13 mouse cellular contexts compared by ENCODE assay signal in genomic region chr4:117277021-117277420, GRCm38 (mm10). TPM values are rescaled to one million over a fixed set of nuclear protein-coding genes. Genes with fewer than 3 reads are reported as not detected.
A peak's percentile ranks its signal among the peaks of the same experiment; 100 is the strongest.
DNase-seq lines count a peak whose midpoint lies in the region; ATAC-seq and TF ChIP-seq lines count a peak whose summit lies in the region.
"Had no signal": no experiment of that assay in that cellular context is flagged by ENCODE, and none has a peak within 500 bp of the region (broad histone marks: within the 10 kb centered on the region; RNA-seq: fewer than 3 reads in every experiment).

No protein-coding gene starts in this region.

- H3K9ac ChIP-seq in lung, embryonic 15.5 days = 0 out of 2 replicates have a peak overlapping the region, but pooled peaks have one; percentile 5
- H3K9ac ChIP-seq in hindbrain, embryonic 12.5 days = no peak overlapping the region
- no peak overlapping the region for H3K9ac ChIP-seq in stomach, embryonic 14.5 days (replicated peaks; ENCODE audit: low read depth, low read length)
- H3K9ac ChIP-seq: limb, embryonic 13.5 days; midbrain, embryonic 15.5 days had no signal

- TF ChIP-seq POLR2A in cerebellum, adult 2 months (IDR thresholded peaks at IDR 0.05; ENCODE audit: borderline replicate concordance, insufficient read depth, low read length) = no peak
- no peak for TF ChIP-seq POLR2A in lung, adult 2 months (IDR thresholded peaks at IDR 0.05; ENCODE audit: borderline replicate concordance, extremely low read depth, low read depth, low read length)

- TF ChIP-seq CTCF in cerebellum, adult 2 months (IDR thresholded peaks at IDR 0.05; ENCODE audit: borderline replicate concordance, insufficient read depth, low read depth, low read length) = no peak
- TF ChIP-seq CTCF in lung, adult 2 months (IDR thresholded peaks at IDR 0.05; ENCODE audit: insufficient read depth, low read length) = no peak

- DNase-seq in cerebellum, adult 2 months = peak; percentile 19 to 45
- DNase-seq in cerebellum, adult 11 months = no peak
- no peak for DNase-seq in lung, adult 2 months
- DNase-seq in urinary bladder, postnatal 36 days (ENCODE audit: low spot score in 2 of 2) = no peak
- DNase-seq: kidney, adult 11 months had no signal

- no peak for ATAC-seq in lung, embryonic 15.5 days (ENCODE audit: borderline replicate concordance, extremely low read depth, low FRiP score, low TSS enrichment)
- no peak for ATAC-seq in hindbrain, embryonic 12.5 days (ENCODE audit: low FRiP score)
- no peak for ATAC-seq in stomach, embryonic 14.5 days (ENCODE audit: insufficient number of reproducible peaks, insufficient read depth, low FRiP score, low read depth)
- ATAC-seq in erythroid progenitor cell, adult 5-6 weeks (replicated peaks; ENCODE audit: low FRiP score, poor library complexity, severe bottlenecking) = no peak
- ATAC-seq: midbrain, embryonic 15.5 days had no signal

- H3K4me3 ChIP-seq in cerebellum, adult 2 months (replicated peaks; ENCODE audit: insufficient read depth, low read depth, low read length) = no peak overlapping the region
- no peak overlapping the region for H3K4me3 ChIP-seq in lung, embryonic 15.5 days
- H3K4me3 ChIP-seq in lung, adult 2 months (replicated peaks; ENCODE audit: extremely low read depth, low read depth, low read length) = no peak overlapping the region
- no peak overlapping the region for H3K4me3 ChIP-seq in hindbrain, embryonic 12.5 days
- H3K4me3 ChIP-seq in stomach, embryonic 14.5 days (ENCODE audit: low read depth, low read length) = no peak overlapping the region
- H3K4me3 ChIP-seq: erythroblast, embryonic 14.5 days; limb, embryonic 13.5 days; midbrain, embryonic 15.5 days had no signal

- no peak overlapping the region for H3K4me2 ChIP-seq in lung, embryonic 15.5 days
- H3K4me2 ChIP-seq in hindbrain, embryonic 12.5 days (replicated peaks) = no peak overlapping the region
- H3K4me2 ChIP-seq in stomach, embryonic 14.5 days (replicated peaks; ENCODE audit: low read depth, low read length) = no peak overlapping the region
- H3K4me2 ChIP-seq: limb, embryonic 13.5 days; midbrain, embryonic 15.5 days had no signal

- peak overlapping the region; percentile 35; the same call in 1 of the 2 replicates for H3K27ac ChIP-seq in cerebellum, adult 2 months (ENCODE audit: insufficient read depth, low read length)
- no peak overlapping the region for H3K27ac ChIP-seq in lung, embryonic 15.5 days
- H3K27ac ChIP-seq in hindbrain, embryonic 12.5 days = peak overlapping the region; percentile 69
- 0 out of 2 replicates have a peak overlapping the region, but pooled peaks have one; percentile 15 for H3K27ac ChIP-seq in stomach, embryonic 14.5 days (ENCODE audit: low read length)
- H3K27ac ChIP-seq: limb, embryonic 13.5 days; midbrain, embryonic 15.5 days had no signal

- H3K9me3 ChIP-seq in lung, embryonic 15.5 days = 0 out of 2 replicates have a peak, but pooled peaks cover 6% of the 10 kb centered on the region
- H3K9me3 ChIP-seq in hindbrain, embryonic 12.5 days (replicated peaks) = no peaks in the 10 kb centered on the region; the same call in 1 of the 2 replicates
- H3K9me3 ChIP-seq in stomach, embryonic 14.5 days (ENCODE audit: control insufficient read depth, low read depth, low read length) = peaks cover 7% of the 10 kb centered on the region
- H3K9me3 ChIP-seq: midbrain, embryonic 15.5 days had no signal

- H3K27me3 ChIP-seq in cerebellum, adult 2 months (ENCODE audit: control insufficient read depth, insufficient read depth, low read length) = no peaks in the 10 kb centered on the region
- no peaks in the 10 kb centered on the region for H3K27me3 ChIP-seq in lung, embryonic 15.5 days
- no peaks in the 10 kb centered on the region for H3K27me3 ChIP-seq in hindbrain, embryonic 12.5 days
- no peaks in the 10 kb centered on the region for H3K27me3 ChIP-seq in stomach, embryonic 14.5 days (ENCODE audit: control insufficient read depth, insufficient read depth, low read length)
- H3K27me3 ChIP-seq: limb, embryonic 13.5 days had no signal

- H3K4me1 ChIP-seq in cerebellum, adult 2 months (ENCODE audit: control insufficient read depth, insufficient read depth, low read length) = no peaks in the 10 kb centered on the region
- H3K4me1 ChIP-seq in lung, embryonic 15.5 days = peaks cover 22% of the 10 kb centered on the region; the same call in 1 of the 2 replicates
- H3K4me1 ChIP-seq in lung, adult 2 months (ENCODE audit: control insufficient read depth, insufficient read depth, low read length) = no peaks in the 10 kb centered on the region
- H3K4me1 ChIP-seq in hindbrain, embryonic 12.5 days = peaks cover 62% of the 10 kb centered on the region
- H3K4me1 ChIP-seq in stomach, embryonic 14.5 days (ENCODE audit: control insufficient read depth, insufficient read depth, low read length) = peaks cover 22% of the 10 kb centered on the region

- 55% methylated on average over 13 of the region's 13 CpGs for WGBS in cerebellum, adult 2 months
- 72% methylated on average over 13 of the region's 13 CpGs for WGBS in lung, embryonic 15.5 days
- WGBS in lung, adult 2 months = 68% methylated on average over 13 of the region's 13 CpGs
- 69% methylated on average over 13 of the region's 13 CpGs for WGBS in hindbrain, embryonic 12.5 days
- 49% methylated on average over 13 of the region's 13 CpGs for WGBS in stomach, embryonic 14.5 days

- peaks cover 75% of the 10 kb centered on the region for H3K36me3 ChIP-seq in lung, embryonic 15.5 days
- H3K36me3 ChIP-seq in hindbrain, embryonic 12.5 days = peaks cover 88% of the 10 kb centered on the region
- peaks cover 49% of the 10 kb centered on the region for H3K36me3 ChIP-seq in stomach, embryonic 14.5 days (ENCODE audit: control insufficient read depth, insufficient read depth, low read length)

RNA-seq across cellular contexts. Expression of gene Armh1, which starts 25.1 kb away (rescaled TPM):
- polyA plus RNA-seq in cerebellum, adult 2 months (2012; rRNA removed) = 0.52 and 0.67 TPM in 2 replicates
- polyA plus RNA-seq in lung, embryonic 15.5 days (2015; fragmentation: Nextera tagmentation; extraction: Ambion mirVana) = 1.0 and 1.1 TPM in 2 replicates
- polyA plus RNA-seq in lung, adult 2 months (2012; rRNA removed) = 4.2 and 5.2 TPM in 2 replicates
- 0.78 and 1.3 TPM in 2 replicates for polyA plus RNA-seq in hindbrain, embryonic 12.5 days (2016; fragmentation: Nextera tagmentation; extraction: Ambion mirVana)
- 0.30 and 1.3 TPM in 2 replicates for polyA plus RNA-seq in stomach, embryonic 14.5 days (2014; fragmentation: Nextera tagmentation; extraction: Ambion mirVana)
- not detected in 2 replicates for total RNA-seq in erythroid progenitor cell, adult 5-6 weeks (2015; ENCODE audit: low replicate concordance)
- not detected in 2 replicates for total RNA-seq in erythroid progenitor cell, adult 5-6 weeks (2017; ENCODE audit: low replicate concordance)
- total RNA-seq: G1E had no signal
- polyA plus RNA-seq: erythroblast, embryonic 14.5 days; G1E had no signal

RNA-seq across cellular contexts. Expression of gene Tmem53, which starts 25.3 kb away (rescaled TPM):
- polyA plus RNA-seq in cerebellum, adult 2 months (2012; rRNA removed) = 7.0 and 7.6 TPM in 2 replicates
- 17.6 and 18.6 TPM in 2 replicates for polyA plus RNA-seq in lung, embryonic 15.5 days (2015; fragmentation: Nextera tagmentation; extraction: Ambion mirVana)
- 21.7 and 24.1 TPM in 2 replicates for polyA plus RNA-seq in lung, adult 2 months (2012; rRNA removed)
- polyA plus RNA-seq in hindbrain, embryonic 12.5 days (2016; fragmentation: Nextera tagmentation; extraction: Ambion mirVana) = 9.0 and 9.6 TPM in 2 replicates
- 18.9 and 19.4 TPM in 2 replicates for polyA plus RNA-seq in stomach, embryonic 14.5 days (2014; fragmentation: Nextera tagmentation; extraction: Ambion mirVana)
- 8.4 TPM in 1 of 2 replicates, not detected in the other for total RNA-seq in erythroid progenitor cell, adult 5-6 weeks (2015; ENCODE audit: low replicate concordance)
- 0.39 TPM in 1 of 2 replicates, not detected in the other for total RNA-seq in erythroid progenitor cell, adult 5-6 weeks (2017; ENCODE audit: low replicate concordance)

Comparison
In these comparisons a context has a peak if more than half of its experiments do, and no peak if none do; other contexts are left out.
1. DNase-seq: peak in cerebellum, adult 2 months (2 of 2); none in cerebellum, adult 11 months (single experiment), lung, adult 2 months (single experiment) and urinary bladder, postnatal 36 days (0 of 2).